Mouse (Mus musculus) liver, embryonic 12.5 days (tissue): Measurements from ENCODE around the gene Bcl7c. TPM values are rescaled to one million over a fixed set of nuclear protein-coding genes. Genes with fewer than 3 reads are reported as not detected.
"Not testable (repeated sequence)": the region's sequence is repeated elsewhere in the genome, so short reads cannot be mapped to it uniquely, and the experiment has no call there.

Source experiments
- ATAC-seq: fragments of 200-750 bp; cut with Nextera tagmentation; 2 replicates; pipeline ENCODE4 v1.8.0; 2017; ENCODE audit warnings: moderate number of reproducible peaks, mild to moderate bottlenecking, moderate library complexity
- H3K27ac ChIP-seq: fragments of 300-500 bp; sonication (generic); 2 replicates; pipeline ENCODE4 v1.5.1; 2016; ENCODE audit warnings: mild to moderate bottlenecking
- H3K27me3 ChIP-seq: fragments of 300-500 bp; sonication (generic); replicated peaks from 2 replicates; pipeline ENCODE4 v1.6.1; 2016; ENCODE audit warnings: mild to moderate bottlenecking, moderate library complexity
- H3K36me3 ChIP-seq: fragments of 300-500 bp; sonication (generic); 2 replicates; pipeline ENCODE4 v1.6.1; 2016; ENCODE audit warnings: mild to moderate bottlenecking, moderate library complexity
- H3K4me1 ChIP-seq: fragments of 300-500 bp; sonication (generic); 2 replicates; pipeline ENCODE4 v1.6.1; 2016
- H3K4me2 ChIP-seq: fragments of 300-500 bp; sonication (generic); 2 replicates; pipeline ENCODE4 v1.6.1; 2016; ENCODE audit warnings: mild to moderate bottlenecking, moderate library complexity
- H3K4me3 ChIP-seq: fragments of 300-500 bp; sonication (generic); 2 replicates; pipeline ENCODE4 v1.5.1; 2016; ENCODE audit warnings: mild to moderate bottlenecking, moderate library complexity
- H3K9ac ChIP-seq: fragments of 300-500 bp; sonication (generic); 2 replicates; pipeline ENCODE4 v1.6.1; 2016; ENCODE audit warnings: mild to moderate bottlenecking, moderate library complexity
- H3K9me3 ChIP-seq: fragments of 300-500 bp; sonication (generic); replicated peaks from 2 replicates; pipeline ENCODE4 v1.6.1; 2016; ENCODE audit warnings: mild to moderate bottlenecking, moderate library complexity
- WGBS: fragments of 180-500 bp; shearing (Covaris S2); methylation state at CpG from one replicate; pipeline ENCODE4 v1.1.7; 2016; ENCODE audit not compliant: insufficient replicate concordance; 5-methylcytosine and 5-hydroxymethylcytosine counted together
- polyA plus RNA-seq: library from polyadenylated mRNA; unstranded; fragments of >200 nt; fragmentation: Nextera tagmentation; extraction: Ambion mirVana; gene quantifications from 2 replicates; pipeline ENCODE4 v1.2.1, GENCODE M21; 2016

The Bcl7c gene
- polyA plus RNA-seq, 1 experiment from 2014 or later: 40.6 TPM

- WGBS: 57% methylated on average over 3 of the region's 3 CpGs
- peak overlapping the region; percentile 55; the same call in 1 of the 2 replicates for H3K27ac ChIP-seq
Observed at GRCm38 (mm10) chr7:127711456-127711855, 2.7 kb upstream of the Bcl7c start.

DNA sequence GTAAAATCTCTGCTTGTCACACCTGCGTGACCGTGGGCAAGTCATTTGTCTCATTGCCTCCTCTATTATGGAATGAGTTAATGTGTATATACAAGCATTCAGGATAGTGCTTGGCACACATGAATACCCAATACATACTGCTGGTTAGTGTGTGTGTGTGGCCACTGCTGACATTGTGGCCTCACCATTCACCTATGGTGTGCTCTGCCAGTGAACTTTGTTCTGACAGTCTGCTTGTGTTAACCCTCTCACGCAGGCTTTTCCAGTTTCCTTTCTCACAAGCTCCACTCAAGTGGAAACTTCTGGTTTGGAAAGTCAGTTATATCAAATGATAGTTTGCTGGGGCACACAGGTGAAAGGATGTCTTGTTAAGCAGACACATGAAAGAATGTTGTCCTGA lies 2.3 kb upstream of the Bcl7c start:
- H3K9ac ChIP-seq: no peak overlapping the region
- ATAC-seq: no peak
- no peaks in the 10 kb centered on the region for H3K9me3 ChIP-seq
- H3K4me1 ChIP-seq: peaks cover 49% of the 10 kb centered on the region
- no peak overlapping the region for H3K4me3 ChIP-seq
- no peak overlapping the region for H3K27ac ChIP-seq
- H3K4me2 ChIP-seq: no peak overlapping the region
- WGBS: 80% methylated on average over 3 of the region's 3 CpGs
- 0 out of 2 replicates have a peak, but pooled peaks cover 4% of the 10 kb centered on the region for H3K27me3 ChIP-seq
- H3K36me3 ChIP-seq: peaks cover 9% of the 10 kb centered on the region

More at GRCm38 (mm10) chr7:127711456-127711855, 2.7 kb upstream of the Bcl7c start:
- Histone ChIP-seq H3K9ac (no peak overlapping the region), H3K4me3 (no peak overlapping the region), H3K36me3 (peaks cover 5% of the 10 kb centered on the region; the same call in 1 of the 2 replicates), H3K27me3 (0 out of 2 replicates have a peak, but pooled peaks cover 8% of the 10 kb centered on the region), H3K4me1 (peaks cover 49% of the 10 kb centered on the region), H3K4me2 (no peak overlapping the region), H3K9me3 (no peaks in the 10 kb centered on the region)
- ATAC-seq: no peak

DNA sequence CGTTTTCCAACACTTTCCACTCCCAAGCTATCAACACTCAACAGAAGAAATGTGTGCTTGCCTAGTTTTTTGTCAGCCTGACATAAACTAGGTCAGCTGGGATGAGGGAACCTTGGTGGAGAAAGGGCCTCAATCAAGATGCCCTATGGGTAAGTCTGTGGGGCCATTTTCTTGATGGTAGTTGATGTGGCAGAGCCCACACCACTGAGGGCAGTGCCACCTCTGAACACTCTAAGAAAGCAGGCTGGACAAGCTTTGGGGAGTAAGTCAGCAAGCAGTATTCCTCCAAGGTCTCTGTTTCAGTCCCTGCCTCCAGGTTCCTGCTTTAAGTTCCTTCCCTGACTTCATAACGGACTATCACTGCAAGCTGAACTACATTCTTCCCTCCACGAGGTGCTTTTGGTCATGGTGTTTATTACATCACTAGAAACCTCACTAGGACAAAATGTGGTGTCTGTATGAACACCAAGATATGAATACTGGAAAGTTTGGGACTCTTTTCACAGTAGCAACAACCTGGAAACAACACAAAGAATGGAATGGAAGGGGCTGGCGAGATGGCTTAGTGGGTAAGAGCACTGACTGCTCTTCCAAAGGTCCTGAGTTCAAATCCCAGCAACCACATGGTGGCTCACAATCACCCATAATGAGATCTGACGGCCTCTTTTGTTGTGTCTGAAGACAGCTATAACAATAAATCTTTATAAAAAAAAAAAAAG lies 687 bp upstream of the Bcl7c start:
- H3K9me3 ChIP-seq: no peaks in the 10 kb centered on the region
- ATAC-seq: no peak
- peaks cover 24% of the 10 kb centered on the region for H3K36me3 ChIP-seq
- peak overlapping the region; percentile 81 for H3K9ac ChIP-seq
- H3K4me1 ChIP-seq: peaks cover 49% of the 10 kb centered on the region
- WGBS: 71% methylated on average over 5 of the region's 5 CpGs
- H3K27ac ChIP-seq: peak overlapping the region; percentile 90
- H3K4me2 ChIP-seq: peak overlapping the region; percentile 99
- no peaks in the 10 kb centered on the region for H3K27me3 ChIP-seq
- peak overlapping the region; percentile 79 for H3K4me3 ChIP-seq

DNA sequence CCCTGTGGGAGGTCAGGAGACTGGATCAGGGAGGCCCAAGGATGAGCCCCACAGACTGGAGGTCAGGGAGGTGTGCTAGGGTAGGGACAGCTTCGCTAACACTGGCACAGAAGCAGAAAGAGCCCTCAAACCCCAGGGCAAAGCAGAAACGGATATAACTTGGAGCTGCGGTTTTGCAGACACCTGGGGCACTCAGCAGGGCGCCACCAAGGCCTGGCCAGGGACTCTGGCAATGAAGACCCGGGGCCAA lies 851 bp downstream of the Bcl7c start:
- Histone ChIP-seq H3K4me3 (peak overlapping the region; percentile 79), H3K4me1 (peaks cover 49% of the 10 kb centered on the region), H3K36me3 (peaks cover 38% of the 10 kb centered on the region), H3K4me2 (peak overlapping the region; percentile 99), H3K9ac (peak overlapping the region; percentile 81), H3K27me3 (no peaks in the 10 kb centered on the region), H3K9me3 (no peaks in the 10 kb centered on the region), H3K27ac (peak overlapping the region; percentile 90)
- WGBS: under 1% methylated on average over 5 of the region's 5 CpGs
- ATAC-seq: no peak

DNA sequence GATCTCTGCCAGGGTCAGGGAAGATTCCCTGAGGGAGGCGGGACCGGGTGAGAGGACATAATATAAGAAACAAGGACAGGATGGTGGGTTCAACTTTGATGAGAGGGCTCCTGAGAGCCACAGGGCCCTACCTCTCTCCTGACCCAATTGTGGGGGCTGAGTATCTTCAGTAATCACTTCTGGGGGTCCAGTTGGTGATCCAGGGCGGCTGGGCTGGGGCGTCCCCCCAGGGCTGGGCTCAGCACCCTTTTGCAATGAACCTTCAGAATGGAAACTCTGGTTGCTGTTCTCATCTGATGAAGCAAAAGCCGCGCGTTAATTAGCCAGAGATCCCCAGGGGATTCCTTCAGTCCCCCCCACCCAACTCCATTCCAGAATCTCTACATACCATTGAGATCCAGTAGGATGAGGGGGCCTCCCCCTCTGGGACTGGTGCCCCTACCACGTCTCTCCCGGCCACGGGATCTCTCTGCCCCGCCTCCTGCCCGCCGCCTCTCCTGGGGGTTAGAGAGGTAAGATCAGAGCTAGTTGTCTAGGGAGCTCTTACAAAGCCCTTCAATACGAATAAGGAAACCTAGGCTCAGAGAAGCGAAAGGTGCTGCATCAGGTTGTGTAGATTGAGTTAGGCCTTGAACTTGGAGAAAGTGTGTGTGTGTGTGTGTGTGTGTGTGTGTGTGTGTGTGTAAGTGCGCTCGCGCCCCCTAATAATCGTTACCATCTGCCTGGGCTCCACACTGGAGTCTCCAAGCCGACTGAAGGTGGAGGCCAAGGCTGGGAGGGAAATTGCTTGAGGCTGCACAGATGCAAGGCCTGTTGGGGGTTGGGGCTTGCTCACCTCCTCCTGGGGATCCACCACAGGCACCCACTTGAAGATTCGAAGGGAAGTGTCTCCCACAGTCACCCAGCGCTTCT lies 1.4 kb downstream of the Bcl7c start:
- no peaks in the 10 kb centered on the region for H3K9me3 ChIP-seq
- peaks cover 39% of the 10 kb centered on the region for H3K36me3 ChIP-seq
- H3K4me1 ChIP-seq: peaks cover 44% of the 10 kb centered on the region
- ATAC-seq: no peak
- H3K27ac ChIP-seq: peak overlapping the region; percentile 90
- 34% methylated on average over 22 of the region's 22 CpGs for WGBS
- no peaks in the 10 kb centered on the region for H3K27me3 ChIP-seq
- H3K4me3 ChIP-seq: peak overlapping the region; percentile 79
- peak overlapping the region; percentile 81 for H3K9ac ChIP-seq
- H3K4me2 ChIP-seq: peak overlapping the region; percentile 99

DNA sequence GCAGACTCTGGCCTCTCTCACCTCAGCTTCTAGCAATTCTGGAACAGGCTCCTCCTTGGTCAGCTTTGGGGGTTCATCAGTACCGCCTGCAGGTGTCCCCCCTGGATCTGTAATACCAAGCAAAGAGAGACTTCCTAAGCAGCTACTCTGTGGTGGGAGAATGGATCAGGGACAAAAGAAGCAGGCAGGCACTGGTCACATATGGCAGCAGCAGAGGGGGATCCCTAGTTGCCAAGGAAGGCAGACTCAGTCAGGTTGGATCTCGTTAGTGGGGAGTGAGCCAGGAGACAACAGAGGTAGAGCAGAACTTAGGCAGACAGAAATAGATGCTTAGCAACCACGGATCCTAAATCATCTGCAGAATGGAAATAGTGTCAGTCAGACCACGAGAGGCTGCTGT lies 3.0 kb downstream of the Bcl7c start:
- Histone ChIP-seq H3K4me3 (no peak overlapping the region), H3K4me2 (no peak overlapping the region), H3K27ac (no peak overlapping the region), H3K9me3 (no peaks in the 10 kb centered on the region), H3K27me3 (no peaks in the 10 kb centered on the region), H3K36me3 (peaks cover 39% of the 10 kb centered on the region), H3K4me1 (peaks cover 41% of the 10 kb centered on the region), H3K9ac (no peak overlapping the region)
- 71% methylated on average over 4 of the region's 4 CpGs for WGBS
- ATAC-seq: no peak

DNA sequence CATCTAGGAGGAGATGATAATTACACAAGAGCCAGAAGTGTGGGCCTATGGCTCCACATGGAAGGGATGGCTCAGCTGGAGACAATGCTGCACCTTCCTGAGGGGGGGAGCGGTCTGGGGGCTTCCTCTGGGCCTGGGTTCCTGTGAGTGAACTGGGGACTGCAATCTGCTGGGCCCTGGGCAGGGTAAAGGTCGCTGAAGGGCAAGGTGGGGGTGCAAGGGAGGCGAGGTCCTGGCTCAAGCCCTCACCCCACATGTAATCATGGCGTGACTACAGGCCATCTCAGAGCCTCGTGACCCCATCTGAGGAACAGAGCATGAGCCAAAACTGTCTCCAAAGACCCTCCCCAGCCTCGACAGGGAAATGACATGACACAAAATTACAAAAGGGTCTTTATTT lies 4.1 kb downstream of the Bcl7c start:
- no peak overlapping the region for H3K9ac ChIP-seq
- no peak for ATAC-seq
- peaks cover 46% of the 10 kb centered on the region for H3K4me1 ChIP-seq

DNA sequence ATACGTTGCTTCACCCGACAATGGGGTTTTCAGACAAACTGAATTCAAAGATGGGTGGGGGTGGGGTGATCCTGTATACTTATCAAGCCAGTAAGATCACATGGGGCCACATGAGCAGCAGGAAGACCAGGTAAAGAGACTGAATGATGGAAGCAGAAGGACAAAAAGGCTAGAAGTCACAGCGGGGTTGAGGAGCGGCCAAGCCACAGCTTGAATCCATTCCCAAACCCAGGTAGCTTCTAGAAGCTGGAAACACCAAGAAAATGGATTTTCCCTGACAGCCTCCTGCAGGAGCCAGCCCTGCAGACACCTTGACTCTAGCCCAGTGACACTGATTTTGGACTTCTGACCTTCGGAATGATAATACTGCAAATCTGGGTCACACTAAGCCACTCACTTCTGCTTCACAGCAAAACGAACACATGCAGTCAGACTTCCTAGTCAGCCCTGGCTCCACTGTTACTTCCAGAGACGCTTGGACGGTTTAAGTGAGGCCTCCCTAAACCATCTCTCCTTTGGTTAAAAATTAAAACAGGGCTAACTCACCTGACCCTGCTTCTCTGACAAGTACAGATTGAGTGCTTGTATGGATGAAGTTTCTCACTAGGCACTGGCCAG lies 5.1 kb downstream of the Bcl7c start:
- WGBS: 78% methylated on average over 8 of the region's 8 CpGs
- H3K9ac ChIP-seq: no peak overlapping the region
- H3K27ac ChIP-seq: no peak overlapping the region

More for the DNA sequence above, 4.1 kb downstream of the Bcl7c start:
- peaks cover 44% of the 10 kb centered on the region for H3K36me3 ChIP-seq
- no peaks in the 10 kb centered on the region for H3K9me3 ChIP-seq
- H3K27me3 ChIP-seq: no peaks in the 10 kb centered on the region
- 73% methylated on average over 6 of the region's 6 CpGs for WGBS
- no peak overlapping the region for H3K4me2 ChIP-seq
- H3K27ac ChIP-seq: no peak overlapping the region
- H3K4me3 ChIP-seq: no peak overlapping the region

GRCm38 (mm10) chr7:127700712-127701331 lies 7.9 kb downstream of the Bcl7c start:
- no peaks in the 10 kb centered on the region for H3K9me3 ChIP-seq
- WGBS: 40% methylated on average over 3 of the region's 3 CpGs
- no peak for ATAC-seq

More for the DNA sequence above, 5.1 kb downstream of the Bcl7c start:
- H3K4me3 ChIP-seq: no peak overlapping the region
- ATAC-seq: no peak
- H3K4me2 ChIP-seq: no peak overlapping the region
- H3K27me3 ChIP-seq: no peaks in the 10 kb centered on the region
- peaks cover 44% of the 10 kb centered on the region for H3K36me3 ChIP-seq
- H3K4me1 ChIP-seq: peaks cover 37% of the 10 kb centered on the region
- H3K9me3 ChIP-seq: no peaks in the 10 kb centered on the region

DNA sequence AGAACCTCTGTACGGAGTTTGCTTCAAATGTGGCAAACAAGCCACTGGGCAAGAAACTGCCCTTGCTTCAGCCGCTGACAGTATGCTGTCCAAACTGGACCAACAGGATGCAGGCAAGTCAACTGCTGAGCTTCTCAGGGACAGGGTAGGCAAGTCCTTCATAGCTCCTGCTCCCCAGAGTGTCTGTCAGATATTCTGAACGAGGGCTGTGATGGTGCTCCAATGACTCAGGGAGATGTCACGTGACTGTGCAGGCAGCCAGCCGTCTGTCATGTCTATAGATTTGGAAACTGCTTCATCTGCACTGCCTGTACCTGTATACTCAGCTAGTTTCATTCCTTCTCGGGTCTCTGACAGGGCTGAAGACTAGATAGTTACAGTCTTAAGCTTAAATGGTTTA lies 9.7 kb downstream of the Bcl7c start:
- no peaks in the 10 kb centered on the region for H3K27me3 ChIP-seq
- no peak overlapping the region for H3K27ac ChIP-seq
- H3K9me3 ChIP-seq: no peaks in the 10 kb centered on the region
- H3K4me1 ChIP-seq: peaks cover 20% of the 10 kb centered on the region
- H3K4me2 ChIP-seq: no peak overlapping the region
- H3K4me3 ChIP-seq: no peak overlapping the region
- peaks cover 17% of the 10 kb centered on the region; the same call in 1 of the 2 replicates for H3K36me3 ChIP-seq
- H3K9ac ChIP-seq: no peak overlapping the region
- 59% methylated on average over 6 of the region's 6 CpGs for WGBS
- no peak for ATAC-seq

More at GRCm38 (mm10) chr7:127700712-127701331, 7.9 kb downstream of the Bcl7c start:
- Histone ChIP-seq H3K4me1 (peaks cover 20% of the 10 kb centered on the region), H3K4me3 (no peak overlapping the region), H3K36me3 (peaks cover 32% of the 10 kb centered on the region), H3K27ac (no peak overlapping the region), H3K9ac (no peak overlapping the region), H3K4me2 (no peak overlapping the region), H3K27me3 (no peaks in the 10 kb centered on the region)

GRCm38 (mm10) chr7:127693730-127694129 lies 15.0 kb downstream of the Bcl7c start:
- H3K36me3 ChIP-seq, H3K27ac ChIP-seq, ATAC-seq, H3K9me3 ChIP-seq, H3K27me3 ChIP-seq, H3K4me2 ChIP-seq, H3K9ac ChIP-seq, H3K4me3 ChIP-seq: not testable (repeated sequence)
- peaks cover 21% of the 10 kb centered on the region for H3K4me1 ChIP-seq
- 45% methylated on average over 7 of the region's 7 CpGs for WGBS
